Mouse (Mus musculus) heart, postnatal 25 days (tissue): ENCODE data around the gene Cilp2. TPM values are rescaled to one million over a fixed set of nuclear protein-coding genes. Genes with fewer than 3 reads are reported as not detected.

Source experiments
- DNase-seq: peaks from one replicate; pipeline ENCODE4 v3.0.0; 2022; ENCODE audit warnings: low spot score
- intact Hi-C: fragments of 180-260 bp; cut with DNase I; formaldehyde crosslinking; loops from one replicate; pipeline ENCODE4 v1.15.1; 2025
- total RNA-seq, 2 experiments: library from RNA; stranded (reverse); gene quantifications; 2 replicates each; pipeline ENCODE4 v1.2.3; 2021

Gene Cilp2
- total RNA-seq: 1 to 10 TPM; 2.8 to 2.9 TPM

GRCm38 (mm10) chr8:69887289-69888243 is at the start of gene Cilp2:
TSS of gene Cilp2 (minus strand) at chr8:69887687.
- intact Hi-C loops: no loop called here
- no peak for DNase-seq

GRCm38 (mm10) chr8:69936050-69936794 is 48.7 kb upstream of the Cilp2 start:
- no peak for DNase-seq

GRCm38 (mm10) chr8:69935431-69935830 is 47.9 kb upstream of the Cilp2 start:
- intact Hi-C loops: loop anchor here (5.0 kb wide), 1 partner anchor 37 kb away; no protein-coding TSS in a partner anchor
- no peak for DNase-seq

More at GRCm38 (mm10) chr8:69936050-69936794, 48.7 kb upstream of the Cilp2 start:
- intact Hi-C loops: loop anchor here (5.0 kb wide), 1 partner anchor 36 kb away; no protein-coding TSS in a partner anchor

GRCm38 (mm10) chr8:69934582-69934981 is 47.1 kb upstream of the Cilp2 start:
- no peak for DNase-seq
- intact Hi-C loops: no loop called here

- DNase-seq: no peak
- intact Hi-C loops: no loop called here
Observed at GRCm38 (mm10) chr8:69933811-69934210, 46.3 kb upstream of the Cilp2 start.

- no peak for DNase-seq
- intact Hi-C loops: no loop called here
Observed at GRCm38 (mm10) chr8:69926901-69927300, 39.4 kb upstream of the Cilp2 start.

- intact Hi-C loops: loop anchor here (5.0 kb wide), 1 partner anchor 33 kb away; no protein-coding TSS in a partner anchor
- no peak for DNase-seq
Observed at GRCm38 (mm10) chr8:69923986-69924385, 36.5 kb upstream of the Cilp2 start.

GRCm38 (mm10) chr8:69921141-69921540 is 33.7 kb upstream of the Cilp2 start:
- DNase-seq: no peak
- intact Hi-C loops: loop anchor here (1.0 to 5.0 kb wide), 3 partner anchors 36 to 250 kb away; no protein-coding TSS in a partner anchor

GRCm38 (mm10) chr8:69919876-69920662 is 32.6 kb upstream of the Cilp2 start:
- peak; percentile 49 for DNase-seq
- intact Hi-C loops: loop anchor here (2.0 to 5.0 kb wide), 3 partner anchors 37 to 251 kb away; partner anchors contain the start of gene Ncan

GRCm38 (mm10) chr8:69919010-69919409 is 31.5 kb upstream of the Cilp2 start:
- peak; percentile 25 for DNase-seq
- intact Hi-C loops: loop anchor here (5.0 kb wide), 1 partner anchor 203 kb away; the partner anchor contains the start of gene Ncan

- intact Hi-C loops: loop anchor here (5.0 kb wide), 1 partner anchor 204 kb away; the partner anchor contains the start of gene Ncan
- DNase-seq: no peak
Observed at GRCm38 (mm10) chr8:69918506-69918905, 31.0 kb upstream of the Cilp2 start.

- intact Hi-C loops: loop anchor here (1.0 to 5.0 kb wide), 2 partner anchors 41 to 207 kb away; partner anchors contain the start of gene Ncan
- no peak for DNase-seq
Observed at GRCm38 (mm10) chr8:69915748-69916147, 28.3 kb upstream of the Cilp2 start.

GRCm38 (mm10) chr8:69914526-69914925 is 27.0 kb upstream of the Cilp2 start:
- no peak for DNase-seq
- intact Hi-C loops: no loop called here

GRCm38 (mm10) chr8:69912478-69913074 is 25.1 kb upstream of the Cilp2 start:
- DNase-seq: no peak
- intact Hi-C loops: no loop called here

GRCm38 (mm10) chr8:69911917-69912316 is 24.4 kb upstream of the Cilp2 start:
- intact Hi-C loops: no loop called here
- no peak for DNase-seq

- intact Hi-C loops: no loop called here
- no peak for DNase-seq
Observed at GRCm38 (mm10) chr8:69907106-69907505, 19.6 kb upstream of the Cilp2 start.

- DNase-seq: no peak
- intact Hi-C loops: no loop called here
Observed at GRCm38 (mm10) chr8:69906260-69906659, 18.8 kb upstream of the Cilp2 start.

- intact Hi-C loops: loop anchor here (5.0 kb wide), 1 partner anchor 228 kb away; the partner anchor contains the start of gene Nr2c2ap
- DNase-seq: no peak
Observed at GRCm38 (mm10) chr8:69904096-69904495, 16.6 kb upstream of the Cilp2 start.

GRCm38 (mm10) chr8:69903063-69903542 is 15.6 kb upstream of the Cilp2 start:
- intact Hi-C loops: loop anchor here (5.0 kb wide), 1 partner anchor 229 kb away; the partner anchor contains the start of gene Nr2c2ap
- peak; percentile 98 for DNase-seq
